Mouse (Mus musculus) MEL (cell line): Measurements from ENCODE around the gene Nap1l4. TPM values are rescaled to one million over a fixed set of nuclear protein-coding genes. Genes with fewer than 3 reads are reported as not detected.

ENCODE experiments used
- DNase-seq: peaks from one replicate; pipeline ENCODE4 v3.0.0; 2011; ENCODE audit warnings: low read depth, low spot score
- H3K27ac ChIP-seq: 2 replicates; pipeline ENCODE4 v1.5.1; 2012; ENCODE audit warnings: low read depth, mild to moderate bottlenecking, control low read depth, low read length, moderate library complexity; ENCODE audit not compliant: control insufficient read depth
- H3K27me3 ChIP-seq, 2 experiments: fragments of 150-350 bp in 1 of 2; sonication (generic) in 1 of 2; 2 replicates each; pipeline ENCODE4 v1.6.1; 2012; ENCODE audit warnings: low read length in 2 of 2, mild to moderate bottlenecking in 2 of 2, improper control_type of control experiment in 1 of 2, moderate library complexity in 1 of 2; ENCODE audit not compliant: insufficient read depth in 2 of 2, control insufficient read depth in 1 of 2
- H3K36me3 ChIP-seq, 2 experiments: 2 replicates each; pipeline ENCODE4 v1.6.1; 2012 to 2014; ENCODE audit warnings: low read length in 2 of 2, improper control_type of control experiment in 1 of 2, inconsistent platforms in 1 of 2, mild to moderate bottlenecking in 1 of 2; ENCODE audit not compliant: insufficient read depth in 2 of 2, control insufficient read depth in 1 of 2
- H3K4me1 ChIP-seq, 2 experiments: fragments of 150-350 bp in 1 of 2; sonication (generic) in 1 of 2; 2 replicates each; pipeline ENCODE4 v1.6.1; 2012; ENCODE audit warnings: low read length in 2 of 2, improper control_type of control experiment in 1 of 2, mild to moderate bottlenecking in 1 of 2; ENCODE audit not compliant: insufficient read depth in 2 of 2, control insufficient read depth in 1 of 2
- H3K4me3 ChIP-seq, 2 experiments: fragments of 150-350 bp in 1 of 2; sonication (generic) in 1 of 2; 2 replicates each; pipeline ENCODE4 v1.5.1; 2012; ENCODE audit warnings: low read depth in 2 of 2, low read length in 2 of 2, mild to moderate bottlenecking in 2 of 2, moderate library complexity in 2 of 2, control low read depth in 1 of 2, improper control_type of control experiment in 1 of 2; ENCODE audit not compliant: control insufficient read depth in 1 of 2, insufficient read depth in 1 of 2
- H3K79me2 ChIP-seq: 2 replicates; pipeline ENCODE4 v1.6.1; 2012; ENCODE audit warnings: mild to moderate bottlenecking, low read length, moderate library complexity; ENCODE audit not compliant: control insufficient read depth, poor library complexity, insufficient read depth
- H3K9ac ChIP-seq: 2 replicates; pipeline ENCODE4 v1.6.1; 2012; ENCODE audit warnings: low read depth, mild to moderate bottlenecking, control low read depth, low read length, moderate library complexity; ENCODE audit not compliant: control insufficient read depth, poor library complexity, severe bottlenecking
- H3K9me3 ChIP-seq: fragments of 150-350 bp; sonication (generic); replicated peaks from 2 replicates; pipeline ENCODE4 v1.6.1; 2012; ENCODE audit warnings: mild to moderate bottlenecking, low read length, improper control_type of control experiment, moderate library complexity; ENCODE audit not compliant: insufficient read depth
- BHLHE40 ChIP-seq: IDR thresholded peaks from 2 replicates; pipeline ENCODE4 v1.6.1; 2012; ENCODE audit warnings: low read depth, mild to moderate bottlenecking, inconsistent platforms, low read length, improper control_type of control experiment, borderline replicate concordance
- CHD1 ChIP-seq: IDR thresholded peaks from 2 replicates; pipeline ENCODE4 v1.6.1; 2012; ENCODE audit warnings: low read depth, mild to moderate bottlenecking, inconsistent platforms, low read length, improper control_type of control experiment
- CTCF ChIP-seq, 3 experiments: IDR thresholded peaks in 2 of 3; conservative IDR thresholded peaks in 1 of 3; 2 replicates each; pipeline ENCODE4 v1.5.1; 2011 to 2012; ENCODE audit warnings: low read length in 3 of 3, low read depth in 2 of 3, mild to moderate bottlenecking in 2 of 3, improper control_type of control experiment in 1 of 3, inconsistent platforms in 1 of 3, mixed read lengths in 1 of 3, moderate library complexity in 1 of 3; ENCODE audit not compliant: control insufficient read depth in 1 of 3, insufficient read depth in 1 of 3, poor library complexity in 1 of 3, severe bottlenecking in 1 of 3
- E2F4 ChIP-seq: IDR thresholded peaks from 2 replicates; pipeline ENCODE4 v1.6.1; 2011; ENCODE audit warnings: low read depth, low read length, improper control_type of control experiment, borderline replicate concordance
- ELF1 ChIP-seq: IDR thresholded peaks from 2 replicates; pipeline ENCODE4 v1.6.1; 2014; ENCODE audit warnings: low read depth, mild to moderate bottlenecking, inconsistent platforms, low read length, improper control_type of control experiment, moderate library complexity
- EP300 ChIP-seq, 2 experiments: IDR thresholded peaks; 2 replicates each; pipeline ENCODE4 v1.6.1; 2011; ENCODE audit warnings: improper control_type of control experiment in 2 of 2, low read length in 2 of 2, low read depth in 1 of 2, mild to moderate bottlenecking in 1 of 2
- ETS1 ChIP-seq: IDR thresholded peaks from 2 replicates; pipeline ENCODE4 v1.6.1; 2012; ENCODE audit warnings: low read depth, mild to moderate bottlenecking, inconsistent platforms, low read length, improper control_type of control experiment, moderate library complexity
- GABPA ChIP-seq: IDR thresholded peaks from 2 replicates; pipeline ENCODE4 v1.6.1; 2012; ENCODE audit warnings: low read depth, mild to moderate bottlenecking, inconsistent platforms, low read length, improper control_type of control experiment, moderate library complexity
- GATA1 ChIP-seq: IDR thresholded peaks from 2 replicates; pipeline ENCODE4 v1.6.1; 2011; ENCODE audit warnings: low read depth, low read length, improper control_type of control experiment
- HCFC1 ChIP-seq: IDR thresholded peaks from 2 replicates; pipeline ENCODE4 v1.6.1; 2012; ENCODE audit warnings: low read depth, mild to moderate bottlenecking, inconsistent platforms, low read length, improper control_type of control experiment, moderate library complexity
- KAT2A ChIP-seq: conservative IDR thresholded peaks from 2 replicates; pipeline ENCODE4 v1.6.1; 2012; ENCODE audit warnings: low read depth, low read length, improper control_type of control experiment, inconsistent platforms
- MAZ ChIP-seq: IDR thresholded peaks from 2 replicates; pipeline ENCODE4 v1.6.1; 2012; ENCODE audit warnings: low read depth, mild to moderate bottlenecking, inconsistent platforms, low read length, improper control_type of control experiment
- MEF2A ChIP-seq: IDR thresholded peaks from 2 replicates; pipeline ENCODE4 v1.6.1; 2014; ENCODE audit warnings: low read depth, mild to moderate bottlenecking, inconsistent platforms, low read length, improper control_type of control experiment; ENCODE audit not compliant: poor library complexity, insufficient replicate concordance, severe bottlenecking; ENCODE audit errors: extremely low read depth
- MXI1 ChIP-seq: IDR thresholded peaks from 2 replicates; pipeline ENCODE4 v1.6.1; 2011; ENCODE audit warnings: mild to moderate bottlenecking, low read depth, low read length, improper control_type of control experiment
- MYB ChIP-seq: IDR thresholded peaks from 2 replicates; pipeline ENCODE4 v1.6.1; 2011; ENCODE audit warnings: mild to moderate bottlenecking, low read depth, low read length, improper control_type of control experiment
- MYC ChIP-seq: IDR thresholded peaks from 2 replicates; pipeline ENCODE4 v1.6.1; 2011; ENCODE audit warnings: low read depth, mild to moderate bottlenecking, low read length, improper control_type of control experiment, moderate library complexity
- NRF1 ChIP-seq: IDR thresholded peaks from 2 replicates; pipeline ENCODE4 v1.6.1; 2014; ENCODE audit warnings: low read depth, mild to moderate bottlenecking, inconsistent platforms, low read length, improper control_type of control experiment, moderate library complexity; ENCODE audit not compliant: poor library complexity, insufficient read depth, severe bottlenecking
- POLR2AphosphoS5 ChIP-seq: IDR thresholded peaks from 2 replicates; pipeline ENCODE4 v1.6.1; 2012; ENCODE audit warnings: low read depth, borderline replicate concordance, mild to moderate bottlenecking, inconsistent platforms, low read length, moderate library complexity, mixed read lengths
- RCOR1 ChIP-seq: IDR thresholded peaks from 2 replicates; pipeline ENCODE4 v1.6.1; 2012; ENCODE audit warnings: low read depth, mild to moderate bottlenecking, inconsistent platforms, low read length, improper control_type of control experiment
- SIN3A ChIP-seq: IDR thresholded peaks from 2 replicates; pipeline ENCODE4 v1.6.1; 2012; ENCODE audit warnings: low read length, improper control_type of control experiment, inconsistent platforms
- TAL1 ChIP-seq: IDR thresholded peaks from 2 replicates; pipeline ENCODE4 v1.6.1; 2012; ENCODE audit warnings: mild to moderate bottlenecking, inconsistent platforms, low read length, moderate library complexity, mixed read lengths
- TCF12 ChIP-seq: IDR thresholded peaks from 2 replicates; pipeline ENCODE4 v1.6.1; 2014; ENCODE audit warnings: low read depth, mild to moderate bottlenecking, inconsistent platforms, low read length, improper control_type of control experiment, moderate library complexity
- UBTF ChIP-seq: IDR thresholded peaks from 2 replicates; pipeline ENCODE4 v1.6.1; 2012; ENCODE audit warnings: low read depth, mild to moderate bottlenecking, inconsistent platforms, low read length, improper control_type of control experiment, moderate library complexity, borderline replicate concordance; ENCODE audit not compliant: insufficient read depth
- USF1 ChIP-seq: IDR thresholded peaks from 2 replicates; pipeline ENCODE4 v1.6.1; 2014; ENCODE audit warnings: low read depth, mild to moderate bottlenecking, inconsistent platforms, low read length, improper control_type of control experiment, moderate library complexity
- USF2 ChIP-seq, 2 experiments: IDR thresholded peaks; 2 replicates each; pipeline ENCODE4 v1.6.1; 2011 to 2012; ENCODE audit warnings: improper control_type of control experiment in 2 of 2, low read length in 2 of 2, borderline replicate concordance in 1 of 2, inconsistent platforms in 1 of 2, low read depth in 1 of 2, mild to moderate bottlenecking in 1 of 2; ENCODE audit not compliant: insufficient read depth in 1 of 2
- ZC3H11A ChIP-seq: IDR thresholded peaks from 2 replicates; pipeline ENCODE4 v1.6.1; 2012; ENCODE audit warnings: low read depth, mild to moderate bottlenecking, inconsistent platforms, low read length, improper control_type of control experiment
- ZKSCAN1 ChIP-seq: IDR thresholded peaks from 2 replicates; pipeline ENCODE4 v1.6.1; 2012; ENCODE audit warnings: low read depth, mild to moderate bottlenecking, inconsistent platforms, low read length, improper control_type of control experiment, moderate library complexity
- ZNF384 ChIP-seq: IDR thresholded peaks from 2 replicates; pipeline ENCODE4 v1.6.1; 2012; ENCODE audit warnings: low read depth, mild to moderate bottlenecking, inconsistent platforms, low read length, improper control_type of control experiment
- polyA plus RNA-seq, 2 experiments: library from polyadenylated mRNA; stranded (reverse) in 1 of 2; unstranded in 1 of 2; fragments of >175 nt in 1 of 2; fragments of >200 nt in 1 of 2; gene quantifications; 2 replicates each; pipeline versions ENCODE4 v1.2.1 to v1.2.4; 2012; ENCODE audit warnings: low replicate concordance in 2 of 2, low read depth in 1 of 2; ENCODE audit not compliant: insufficient read length in 2 of 2, insufficient read depth in 1 of 2, missing spikeins in 1 of 2
- total RNA-seq: library from RNA; depleted of rRNA; stranded (reverse); fragments of 300-350 nt; gene quantifications from 2 replicates; pipeline ENCODE4 v1.2.3, GENCODE M21; 2012

Nap1l4 gene
- total and polyA plus RNA-seq, 3 experiments = 165 to 186 TPM; not detected in 1

DNA sequence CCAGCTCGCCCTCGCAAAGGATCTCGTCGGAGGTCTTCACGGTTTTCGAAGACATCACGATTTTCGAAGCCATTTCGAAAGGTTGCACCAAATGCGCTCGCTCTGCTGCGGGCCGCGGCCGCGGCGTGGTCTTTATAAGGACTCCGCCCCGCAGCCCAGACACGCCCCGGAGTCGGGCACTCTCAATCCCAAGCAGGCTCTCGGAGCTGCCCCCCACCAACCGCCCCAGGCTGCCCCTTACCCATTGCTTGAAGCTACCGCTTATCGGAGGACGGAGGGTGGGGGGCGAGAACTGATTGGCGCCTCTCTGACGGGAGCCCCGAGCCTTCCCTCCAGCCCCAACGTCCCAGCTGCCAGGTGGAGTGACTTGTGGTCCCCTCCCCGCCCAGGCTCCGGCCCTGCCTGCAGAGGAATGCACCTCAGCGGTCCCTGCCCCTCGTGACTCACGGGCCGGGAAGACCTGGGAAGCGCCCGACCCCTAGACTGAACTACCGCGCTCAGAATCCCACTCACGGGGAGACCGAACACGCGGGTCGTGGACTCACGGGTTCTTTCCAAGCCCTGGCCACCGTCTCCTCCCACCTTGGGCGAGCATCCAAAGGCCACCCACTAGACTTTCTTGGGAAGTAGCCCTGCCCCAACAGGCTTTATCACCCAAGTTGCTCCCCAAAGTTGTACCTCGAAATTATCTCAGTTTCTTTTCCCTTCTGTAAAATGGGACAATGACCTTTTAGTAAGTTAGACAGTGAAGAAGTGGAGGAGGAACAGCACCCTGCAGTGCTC lies 46.3 kb downstream of the Nap1l4 start, which contains the start of gene Phlda2 (continued):
- TF ChIP-seq MXI1 (peak; percentile 70; the same call in 1 of the 2 replicates), SIN3A (peak; percentile 42), TCF12 (no peak), ZC3H11A (no peak), MYC (peak; percentile 79; the same call in 1 of the 2 replicates), KAT2A (no peak), GATA1 (0 out of 2 replicates have a peak, but pooled peaks have one; percentile 6), MYB (0 out of 2 replicates have a peak, but pooled peaks have one; percentile 36), ZNF384 (no peak), ETS1 (peak; percentile 37), EP300 (IDR thresholded peaks at IDR 0.05; ENCODE audit: low read depth in 1 of 2, low read length in 2 of 2) (peak; percentile 32 to 34; a peak in 1 of 4 replicates), MAZ (peak; percentile 92)
- TF ChIP-seq, all 39 proteins: peak for 17

DNA sequence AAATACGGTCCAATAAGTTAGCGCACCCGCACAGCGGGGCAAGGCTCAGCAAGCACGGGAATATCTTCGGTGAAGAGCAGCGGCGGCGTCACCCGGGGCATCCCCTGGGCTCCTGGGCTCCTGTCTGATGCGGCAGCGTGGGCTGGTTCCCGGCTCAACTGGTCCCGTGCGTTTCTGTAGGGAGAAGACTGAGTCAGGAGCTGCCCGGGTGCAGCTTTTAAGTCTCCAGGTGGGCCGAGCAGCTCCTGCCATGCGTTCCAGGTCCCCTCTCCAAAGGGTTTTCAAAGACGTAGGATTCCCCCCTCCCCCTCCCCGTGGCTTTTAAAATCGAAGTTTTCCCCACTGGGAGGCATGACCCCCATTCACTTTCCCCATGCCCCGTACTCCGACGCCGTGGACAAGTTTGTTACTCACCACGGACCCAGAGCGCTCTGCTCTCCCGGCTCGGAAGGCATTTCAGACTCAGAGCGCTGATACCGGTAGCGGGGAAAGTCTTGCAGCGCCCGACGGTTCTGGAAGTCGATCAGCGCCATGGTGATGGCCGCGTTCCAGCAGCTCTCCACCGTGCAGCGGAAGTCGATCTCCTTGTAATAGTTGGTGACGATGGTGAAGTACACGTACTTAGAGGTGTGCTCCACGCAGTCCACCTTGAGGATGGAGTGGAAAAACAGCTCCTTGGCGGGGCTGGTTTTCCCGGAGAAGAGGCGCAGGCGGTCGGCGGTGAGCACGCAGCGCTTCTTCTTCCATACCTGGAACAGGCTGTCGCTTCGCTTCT lies 47.1 kb downstream of the Nap1l4 start:
- Histone ChIP-seq H3K79me2 (peaks cover 10% of the 10 kb centered on the region), H3K9me3 (no peaks in the 10 kb centered on the region), H3K9ac (peak overlapping the region; percentile 85), H3K27ac (peak overlapping the region; percentile 84), H3K36me3 (peaks cover 0 to 8% of the 10 kb centered on the region in 2 experiments; a peak in 2 of 4 replicates), H3K4me1 (peaks cover 5 to 24% of the 10 kb centered on the region in 2 experiments), H3K4me3 (peak overlapping the region; percentile 78 to 91), H3K27me3 (no peaks in the 10 kb centered on the region)
- peak; percentile 88 for DNase-seq
- no peak for TF ChIP-seq POLR2AphosphoS5
- TF ChIP-seq USF1 = no peak
- no peak for TF ChIP-seq E2F4
- no peak for TF ChIP-seq CTCF (IDR thresholded peaks at IDR 0.05 in 2 of 3, conservative IDR thresholded peaks at IDR 0.05 in 1 of 3; ENCODE audit: control insufficient read depth in 1 of 3, insufficient read depth in 1 of 3, low read depth in 2 of 3, low read length in 3 of 3, poor library complexity in 1 of 3, severe bottlenecking in 1 of 3)
- peak; percentile 91; the same call in 1 of the 2 replicates for TF ChIP-seq UBTF
- no peak for TF ChIP-seq KAT2A
- TF ChIP-seq ZKSCAN1 = no peak
- TF ChIP-seq BHLHE40 = no peak
- peak; percentile 18; the same call in 1 of the 2 replicates for TF ChIP-seq ZNF384
- no peak; the same call in 1 of the 2 replicates for TF ChIP-seq HCFC1
- peak; percentile 87; the same call in 1 of the 2 replicates for TF ChIP-seq CHD1
- no peak for TF ChIP-seq MEF2A
- TF ChIP-seq SIN3A = peak; percentile 28; the same call in 1 of the 2 replicates
- no peak for TF ChIP-seq TAL1
- 0 out of 2 replicates have a peak, but pooled peaks have one; percentile 5 for TF ChIP-seq RCOR1
- TF ChIP-seq GABPA = no peak
- TF ChIP-seq ELF1 = no peak
- no peak for TF ChIP-seq NRF1
- no peak for TF ChIP-seq GATA1
- TF ChIP-seq TCF12 = 0 out of 2 replicates have a peak, but pooled peaks have one; percentile 2
- TF ChIP-seq USF2 (IDR thresholded peaks at IDR 0.05; ENCODE audit: borderline replicate concordance in 1 of 2, insufficient read depth in 1 of 2, low read depth in 1 of 2, low read length in 2 of 2) = no peak
- peak; percentile 38; the same call in 1 of the 2 replicates for TF ChIP-seq ETS1
